Mouse (Mus musculus) erythroblast, embryonic 14.5 days (primary cell): ENCODE data around the gene Lcat.

Experiments
- GATA1 ChIP-seq: IDR thresholded peaks from 2 replicates; pipeline ENCODE4 v1.6.1; 2012; ENCODE audit warnings: low read length, inconsistent platforms, mixed read lengths
- TAL1 ChIP-seq: IDR thresholded peaks from 3 replicates; pipeline ENCODE4 v1.6.1; 2012; ENCODE audit warnings: low read length, inconsistent platforms, mixed read lengths

GRCm38 (mm10) chr8:105956556-105956955, 13.4 kb upstream of the Lcat start:
- TF ChIP-seq TAL1 = no peak
- no peak for TF ChIP-seq GATA1
